Mouse (Mus musculus) gastrocnemius, postnatal 25 days (tissue): Measurements from ENCODE around the gene Fam198a. TPM values are rescaled to one million over a fixed set of nuclear protein-coding genes. Genes with fewer than 3 reads are reported as not detected.

ENCODE experiments used
- DNase-seq: peaks from one replicate; pipeline ENCODE4 v3.0.0; 2022
- long read RNA-seq, 2 experiments: library from polyadenylated mRNA; stranded (forward); transcript quantifications; one replicate each; pipeline ENCODE4 v2.0.0; 2021
- total RNA-seq, 2 experiments: library from RNA; stranded (reverse); gene quantifications; 1 replicate in 1 of 2; 2 replicates in 1 of 2; pipeline ENCODE4 v1.2.3; 2021

Fam198a gene
- total RNA-seq: 1 to 10 TPM; 1.3 to 1.6 TPM
- long read RNA-seq, experiment 1, partial matches to known transcripts: 0 of 1 reads
- long read RNA-seq, experiment 1, other reads (novel, unspliced or antisense): 0 of 1 reads
- long read RNA-seq, experiment 2, partial matches to known transcripts: 0 of 1 reads
- long read RNA-seq, experiment 2, other reads (novel, unspliced or antisense): 0 of 1 reads

GRCm38 (mm10) chr9:121950418-121951113, at the start of gene Fam198a:
Fam198a (plus strand) TSS chr9:121950988.
- peak; percentile 80 for DNase-seq

GRCm38 (mm10) chr9:121901710-121902700, 48.8 kb upstream of the Fam198a start:
- DNase-seq: peak; percentile 25

DNA sequence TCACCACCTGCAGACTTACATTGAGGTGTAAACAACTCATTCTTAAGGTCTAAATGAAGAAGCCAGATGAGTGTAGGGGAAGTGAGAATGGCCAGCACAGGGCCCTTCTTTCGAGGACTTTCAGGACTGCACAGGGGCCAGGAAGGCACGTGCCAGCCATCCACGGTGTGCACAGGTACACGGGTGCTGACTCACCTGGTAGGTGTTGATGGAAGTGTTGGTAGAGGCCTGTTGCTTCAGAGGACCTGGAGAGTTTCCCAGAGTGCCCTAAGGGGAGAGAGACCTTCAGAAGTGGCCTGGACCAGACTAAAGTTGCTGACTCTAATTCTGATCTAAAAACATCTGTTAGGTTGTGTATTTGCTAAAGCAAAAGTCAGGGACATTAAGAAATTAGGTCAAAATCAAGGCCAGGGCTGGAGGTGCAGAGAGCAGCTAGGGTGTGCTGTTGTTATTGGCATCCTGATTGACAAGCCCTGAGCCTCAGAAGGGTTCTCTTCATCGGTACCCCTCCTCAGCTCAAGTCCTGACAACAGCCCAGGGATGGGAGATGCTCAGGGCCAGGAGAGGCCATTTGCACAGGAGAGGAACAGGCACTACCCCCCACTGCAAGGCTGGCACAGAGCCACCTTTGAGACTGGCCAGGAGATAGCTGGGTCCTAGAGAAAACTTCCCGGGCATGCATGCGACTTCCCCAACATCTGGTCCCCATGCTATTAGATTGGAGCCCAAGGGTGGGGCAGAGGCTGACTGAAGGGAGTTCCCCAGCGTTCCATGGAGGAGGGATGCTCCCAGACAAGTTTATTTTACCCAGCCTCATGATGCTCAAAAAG, 47.1 kb upstream of the Fam198a start:
- peak; percentile 58 for DNase-seq

- no peak for DNase-seq
These were observed 46.5 kb upstream of the Fam198a start for GRCm38 (mm10) chr9:121904319-121904718.

DNA sequence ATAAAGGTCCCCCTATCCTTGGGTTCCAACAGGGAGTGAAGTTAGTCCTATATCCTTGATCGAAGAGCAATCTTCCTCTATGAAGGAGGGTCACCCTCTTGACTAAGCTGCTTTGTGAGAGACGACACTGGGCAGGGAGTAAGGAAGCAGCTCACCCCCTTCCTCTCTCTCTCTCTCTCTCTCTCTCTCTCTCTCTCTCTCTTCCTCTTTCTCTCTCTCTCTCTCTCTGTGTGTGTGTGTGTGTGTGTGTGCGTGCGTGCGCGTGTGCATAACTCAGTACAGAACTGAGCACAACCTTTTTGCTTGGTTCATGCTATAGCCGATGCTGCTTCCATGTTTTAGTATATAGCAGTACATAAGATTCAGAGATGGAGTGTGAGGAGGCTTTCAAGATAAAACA, 45.8 kb upstream of the Fam198a start:
- no peak for DNase-seq

DNA sequence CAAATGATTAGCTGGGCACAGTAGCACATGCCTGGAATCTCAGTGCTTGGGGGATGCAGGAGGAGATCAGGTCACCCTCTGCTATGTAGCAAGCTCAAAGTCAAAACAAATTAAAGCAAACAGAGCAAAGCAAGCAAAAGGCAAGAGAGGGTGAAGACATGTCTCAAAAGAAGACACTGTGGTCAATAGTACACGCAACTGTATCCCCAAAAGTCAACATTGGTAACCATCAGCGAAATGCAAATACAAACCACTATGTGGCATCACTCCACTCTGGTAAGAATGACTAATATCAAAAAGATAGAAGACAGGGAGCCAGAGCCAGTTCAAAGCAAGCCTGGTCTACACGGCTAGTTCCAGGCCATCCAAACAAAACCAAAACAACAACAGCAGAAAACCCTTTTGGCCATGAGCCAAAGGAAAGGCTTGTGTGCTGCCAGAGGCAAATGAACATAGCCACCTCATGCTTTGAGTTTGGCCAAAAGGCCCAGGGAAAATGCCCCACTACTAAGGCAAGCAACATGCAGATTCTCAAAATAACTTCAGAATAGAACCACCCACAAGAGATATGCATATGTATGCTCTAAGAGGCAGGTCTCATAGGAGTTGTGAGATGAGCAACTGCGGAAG, 45.1 kb upstream of the Fam198a start:
- no peak for DNase-seq

DNA sequence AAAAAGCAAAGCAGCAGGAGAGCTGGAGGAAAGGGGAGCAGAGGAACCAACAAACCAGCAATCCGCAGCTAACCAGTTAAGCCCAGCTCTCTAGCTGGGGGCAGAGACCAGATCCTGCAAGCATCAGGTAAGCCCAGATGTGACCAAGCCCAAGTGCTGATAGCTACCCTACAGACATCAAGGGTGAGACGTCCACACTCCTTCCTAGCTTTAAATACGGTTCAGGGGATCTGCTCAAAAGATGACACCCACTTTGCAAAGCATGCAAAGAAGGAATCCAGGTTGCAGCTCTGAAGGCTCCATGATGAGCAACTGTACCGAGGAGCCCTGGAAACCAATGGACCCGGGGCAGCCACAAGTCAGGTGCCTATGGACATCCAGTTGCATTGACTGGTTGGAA, 44.3 kb upstream of the Fam198a start:
- DNase-seq: no peak

- DNase-seq: no peak
These were observed 43.3 kb upstream of the Fam198a start for GRCm38 (mm10) chr9:121907356-121908070.

- DNase-seq: no peak
These were observed 42.5 kb upstream of the Fam198a start for GRCm38 (mm10) chr9:121908321-121908720.

GRCm38 (mm10) chr9:121909635-121910034, 41.2 kb upstream of the Fam198a start:
- no peak for DNase-seq

GRCm38 (mm10) chr9:121911196-121911595, 39.6 kb upstream of the Fam198a start:
- DNase-seq: no peak

DNA sequence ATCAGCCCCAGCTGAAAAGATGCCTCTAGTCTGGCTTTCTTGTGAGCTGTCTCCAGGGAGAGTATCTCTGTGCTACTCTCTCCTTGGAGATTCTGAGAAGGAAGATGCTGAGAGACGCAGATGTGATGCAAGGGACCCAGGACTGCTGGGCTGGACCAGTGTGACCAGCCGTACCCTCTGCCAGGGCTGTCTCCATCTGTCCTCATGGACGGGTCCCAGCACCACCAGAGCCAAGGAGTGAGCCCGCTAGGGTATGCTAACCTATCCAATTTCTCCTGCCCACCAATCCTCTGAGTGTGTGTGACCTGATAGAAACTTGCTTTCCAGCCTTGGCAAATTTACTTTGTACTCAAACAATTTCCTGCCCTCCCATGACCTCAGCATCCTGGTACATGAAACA, 38.0 kb upstream of the Fam198a start:
- DNase-seq: no peak

GRCm38 (mm10) chr9:121914226-121914757, 36.5 kb upstream of the Fam198a start:
- no peak for DNase-seq

DNA sequence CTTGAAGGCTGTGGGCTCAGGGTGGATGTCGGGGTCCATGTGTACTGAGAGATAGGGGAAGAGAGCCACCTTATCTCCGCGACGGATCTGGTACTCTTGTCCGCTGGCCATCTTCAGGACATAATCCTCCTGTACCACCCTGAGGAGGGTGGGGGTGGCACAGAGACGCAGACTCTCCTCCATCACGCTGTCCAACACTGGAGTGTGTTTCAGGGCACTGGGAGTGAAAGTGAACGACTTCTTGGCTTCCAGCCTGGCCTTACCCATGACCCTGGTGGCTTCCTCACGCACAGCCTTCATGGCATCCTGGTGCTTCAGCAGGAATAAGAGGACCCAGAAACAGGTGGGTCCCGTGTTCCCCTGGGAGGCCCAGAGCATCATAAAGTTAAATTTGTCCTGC, 35.7 kb upstream of the Fam198a start:
- DNase-seq: no peak

DNA sequence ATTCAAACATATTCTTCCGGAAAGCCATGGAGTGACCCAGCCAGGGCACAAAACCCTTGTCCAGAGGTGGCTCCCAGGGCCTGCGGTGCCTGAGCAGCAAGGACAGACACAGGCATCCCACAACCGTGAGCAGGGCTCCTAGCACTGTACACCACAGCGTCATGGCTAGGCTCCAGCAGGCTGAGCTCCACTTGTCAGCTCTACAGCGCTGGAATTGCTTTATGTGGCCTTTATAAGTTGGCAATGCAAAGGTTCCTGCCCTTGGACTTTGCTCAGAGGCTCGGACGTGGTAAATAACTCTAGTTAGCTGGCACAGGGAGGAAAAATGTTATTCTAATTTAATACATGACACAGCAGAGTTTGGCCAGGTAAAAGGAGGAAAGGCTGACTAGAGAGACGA, 34.7 kb upstream of the Fam198a start, which contains the start of gene Cyp8b1:
Gene Cyp8b1, minus strand, starts transcription at position 204 of the 400 bp plus-strand sequence.
- no peak for DNase-seq

DNA sequence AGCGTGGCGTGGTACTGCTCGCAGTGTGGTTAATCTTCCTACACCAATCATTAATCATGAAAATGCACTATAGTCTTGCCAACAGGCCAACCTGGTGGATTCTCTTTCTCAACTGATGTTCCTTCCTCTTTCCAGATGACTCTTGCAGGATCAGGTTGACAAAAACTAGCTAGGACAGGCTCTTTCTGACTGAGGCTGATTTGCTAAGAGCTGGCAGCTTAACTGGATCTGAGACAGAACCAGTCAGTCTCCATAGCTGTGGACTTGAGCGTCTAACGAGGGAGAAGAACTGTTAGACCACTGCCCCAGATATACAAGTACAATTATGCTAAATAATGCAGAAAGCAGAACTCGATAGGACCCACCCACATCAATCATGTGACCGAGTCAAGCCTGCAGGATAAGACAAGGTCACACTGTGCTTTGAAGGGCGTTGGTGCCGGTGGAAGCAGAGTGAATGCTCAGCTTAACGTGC, 31.7 kb upstream of the Fam198a start:
- no peak for DNase-seq

DNA sequence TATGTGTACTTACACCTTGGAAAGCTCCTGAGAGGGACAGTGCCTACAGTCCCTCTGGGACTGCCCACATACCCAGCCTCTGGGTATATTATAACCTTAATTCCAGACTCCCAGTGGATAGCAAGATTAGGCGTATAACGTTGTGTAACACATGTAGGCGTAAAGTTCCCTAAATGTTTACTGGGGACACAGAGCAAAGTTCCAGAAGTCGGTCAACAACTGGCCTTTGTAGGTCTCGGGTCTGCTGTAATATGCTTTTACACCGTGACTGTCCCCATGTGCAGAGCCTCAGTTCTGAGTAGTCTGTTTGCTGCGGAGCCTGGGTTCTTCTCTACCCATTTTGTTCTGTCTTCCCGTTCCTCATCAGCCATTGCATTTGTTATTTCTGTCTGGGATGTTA, 27.3 kb upstream of the Fam198a start:
- no peak for DNase-seq

- no peak for DNase-seq
These were observed 26.9 kb upstream of the Fam198a start for GRCm38 (mm10) chr9:121923906-121924305.

DNA sequence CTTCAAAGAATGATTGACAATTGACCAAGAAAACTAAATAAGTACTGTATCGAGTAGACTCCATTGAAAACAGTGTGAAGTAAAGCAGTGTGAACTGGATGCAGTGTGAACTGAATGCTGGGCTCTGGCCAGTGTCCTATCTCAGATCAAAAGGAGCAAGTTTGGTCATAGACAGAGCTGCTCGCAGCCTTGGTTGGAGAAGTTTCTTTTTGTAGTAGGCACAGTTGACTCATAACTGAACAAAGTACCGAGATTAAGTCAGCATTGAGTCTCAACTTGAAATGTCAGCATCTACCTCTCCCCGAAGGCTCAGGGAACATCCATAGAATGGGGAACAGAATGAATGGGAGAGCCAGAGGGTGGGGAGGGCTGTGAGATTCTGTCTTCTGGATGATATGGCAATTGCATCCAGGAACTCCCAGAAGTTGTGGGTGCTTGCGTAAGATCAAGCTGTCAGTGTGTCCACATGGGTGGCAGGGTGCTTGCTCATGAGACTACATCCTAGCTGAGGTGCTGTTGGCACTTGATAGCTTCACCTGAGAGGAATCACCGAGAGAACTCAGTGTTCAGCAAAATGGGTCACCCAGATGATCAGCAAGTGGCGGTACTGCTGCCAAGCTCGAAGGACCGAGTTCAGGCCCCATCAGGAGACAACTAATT, 25.8 kb upstream of the Fam198a start:
- DNase-seq: no peak

DNA sequence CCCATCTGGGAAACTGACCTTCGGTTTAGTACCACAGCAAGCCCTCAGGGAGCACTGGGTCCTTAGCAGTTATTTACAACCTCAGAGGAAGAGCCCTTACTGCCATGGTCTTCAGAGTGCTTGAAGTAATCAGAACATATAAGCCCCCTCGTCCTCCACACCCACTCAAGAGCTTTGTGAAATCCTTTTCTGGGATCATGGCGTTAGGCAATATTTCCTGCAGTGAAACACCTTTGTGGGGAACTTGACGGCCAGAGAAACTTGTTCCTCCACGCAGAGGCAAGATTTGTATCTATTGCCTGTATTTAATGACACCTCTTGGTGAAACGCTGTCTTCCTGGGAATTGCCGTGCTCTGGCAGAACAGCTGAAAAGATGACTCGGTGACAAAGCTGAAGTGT, 24.8 kb upstream of the Fam198a start:
- no peak for DNase-seq
